Mouse (Mus musculus): ENCODE data around the gene Olfr1265. TPM values are rescaled to one million over a fixed set of nuclear protein-coding genes. Genes with fewer than 3 reads are reported as not detected.

Gene Olfr1265
- total RNA-seq (2023): not detected

DNA sequence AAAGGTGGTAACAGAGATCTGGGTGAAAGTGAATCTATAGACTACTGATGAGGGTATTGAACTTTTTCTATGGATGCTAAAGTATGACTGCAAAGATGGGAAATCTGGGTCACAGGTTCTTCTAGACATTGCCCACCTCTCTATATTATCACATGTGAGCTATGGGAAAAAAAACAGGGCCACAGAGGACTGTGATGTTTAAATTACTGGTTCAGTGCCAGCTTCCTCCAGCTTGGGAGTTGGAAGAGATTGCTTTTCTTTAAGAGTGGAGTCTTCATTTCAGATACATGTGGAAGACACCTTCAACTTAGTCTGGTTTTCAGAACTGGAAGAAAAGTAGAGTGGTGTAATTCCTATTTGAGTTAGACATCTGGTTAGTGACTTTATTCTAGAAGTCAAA lies at the start of gene Olfr1265:
Gene Olfr1265 (plus strand): TSS at position 301 of the 400 bp plus-strand sequence.

DNA sequence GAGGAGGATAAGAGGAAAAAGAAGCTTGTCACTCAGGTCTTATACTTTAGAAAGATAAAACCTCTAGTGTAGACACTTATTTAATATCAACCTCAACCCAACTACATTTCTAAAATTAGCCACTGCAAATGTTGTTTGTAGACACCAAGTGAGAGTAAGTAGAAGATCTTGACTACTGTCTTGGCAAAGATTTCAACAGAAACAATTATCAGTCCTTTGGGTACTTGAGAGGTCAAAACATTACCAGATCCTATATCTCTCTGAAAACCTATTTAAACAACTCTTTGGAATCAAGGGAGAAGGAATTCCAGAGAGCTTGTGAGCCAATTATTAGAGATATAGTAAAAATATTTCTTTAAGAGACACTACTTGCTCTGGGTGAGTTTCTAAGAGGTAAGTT lies 44.2 kb upstream of the Olfr1265 start, which contains the start of gene Olfr1261:
Gene Olfr1261 (plus strand): TSS at position 301 of the 400 bp plus-strand sequence.

DNA sequence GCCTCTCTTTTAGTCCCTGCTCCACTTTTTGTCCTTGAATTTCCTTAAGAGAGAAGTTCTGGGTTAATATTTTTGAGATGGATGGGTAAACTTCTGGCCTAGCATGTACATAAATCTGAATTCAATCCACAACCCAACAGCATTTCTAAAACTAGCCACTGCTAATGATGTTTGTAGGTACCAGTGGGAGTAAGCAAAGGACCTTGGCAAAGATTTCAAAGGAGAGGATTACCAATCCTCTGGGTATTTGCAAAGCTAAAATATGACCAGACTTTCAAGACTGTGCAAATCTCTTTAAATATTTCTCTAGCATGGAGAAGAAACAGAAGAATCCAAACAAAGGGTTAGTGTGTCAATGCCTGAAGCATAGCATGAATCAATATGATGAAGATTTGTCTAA lies 35.3 kb upstream of the Olfr1265 start, which contains the start of gene Olfr1262:
Gene Olfr1262 (plus strand): TSS at position 301 of the 400 bp plus-strand sequence.

DNA sequence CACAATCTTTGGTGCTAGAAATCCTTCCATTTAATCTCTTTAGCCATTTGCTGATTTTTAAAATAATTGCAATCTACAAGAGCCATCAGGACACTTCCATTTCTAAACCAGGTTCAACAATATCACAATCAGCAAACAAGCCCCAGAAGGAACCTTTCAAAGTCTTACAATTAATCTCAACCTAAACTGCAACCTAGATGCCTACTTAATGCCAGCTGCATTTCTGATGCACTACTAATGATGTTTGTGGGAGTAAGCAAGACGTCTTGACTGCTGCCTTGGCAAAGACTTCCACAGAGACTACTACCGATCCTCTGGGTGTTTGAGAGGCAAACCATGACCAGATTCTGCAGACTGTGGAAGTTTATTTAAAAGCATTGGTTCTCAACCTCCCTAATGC lies 23.3 kb upstream of the Olfr1265 start, which contains the start of gene Olfr1263:
Gene Olfr1263 (plus strand): TSS at position 301 of the 400 bp plus-strand sequence.

DNA sequence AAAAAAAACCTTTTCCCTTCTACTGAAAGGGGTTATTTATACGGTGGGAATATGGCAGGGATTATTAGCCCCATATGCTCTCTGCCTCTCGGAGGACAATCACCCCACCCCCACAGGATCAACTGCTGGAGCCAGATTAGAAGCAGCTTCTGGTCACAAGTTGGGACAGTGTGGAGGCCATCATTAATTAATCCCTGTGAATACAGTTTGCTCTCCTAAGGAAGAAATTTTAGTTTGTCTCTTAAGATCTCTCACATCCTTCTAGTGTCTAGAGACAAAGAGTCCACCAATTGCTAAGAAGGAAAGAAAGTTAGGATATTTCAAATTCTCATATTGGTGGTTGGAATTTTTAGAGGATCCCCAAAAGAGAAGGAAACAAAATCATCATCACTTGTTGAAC lies 9.7 kb upstream of the Olfr1265 start, which contains the start of gene Olfr1264:
Gene Olfr1264 (minus strand): TSS at position 101 of the 400 bp plus-strand sequence.

DNA sequence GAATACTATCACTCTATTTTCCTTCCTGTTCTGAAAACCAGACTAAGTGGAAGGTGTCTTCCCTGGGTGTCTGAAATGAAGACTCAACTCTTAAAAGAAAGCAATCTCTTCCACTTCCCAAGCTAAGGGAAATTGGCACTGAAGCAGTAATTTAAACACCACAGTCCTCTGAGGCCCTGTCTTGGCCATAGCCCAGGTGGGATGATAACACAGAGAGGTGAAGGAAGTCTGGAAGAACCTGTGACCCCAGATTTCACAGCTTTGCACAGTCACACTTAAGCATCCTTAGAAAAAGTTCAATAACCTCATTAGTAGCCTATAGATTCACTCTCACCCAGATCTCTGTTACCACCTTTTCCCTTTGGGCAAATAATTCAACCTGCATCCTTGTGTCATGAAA lies 28.4 kb downstream of the Olfr1265 start, which contains the start of gene Olfr140:
Gene Olfr140 (minus strand): TSS at position 101 of the 400 bp plus-strand sequence.

Other genes with a start within 250 kb of the Olfr1265 start
- gene Olfr1254, start 241.7 kb upstream of the Olfr1265 start, total RNA-seq (2023): not detected
- not detected for gene Olfr1255, start 223.3 kb upstream of the Olfr1265 start, total RNA-seq (2023)
- not detected for gene Olfr1256, start 193.8 kb upstream of the Olfr1265 start, total RNA-seq (2023)
- not detected for gene Olfr48, start 187.1 kb upstream of the Olfr1265 start, total RNA-seq (2023)
- gene Olfr1257, start 156.9 kb upstream of the Olfr1265 start, total RNA-seq (2023): not detected
- gene Olfr1258, start 108.0 kb upstream of the Olfr1265 start, total RNA-seq (2023): not detected
- gene Olfr1259, start 86.7 kb upstream of the Olfr1265 start, total RNA-seq (2023): not detected
- not detected for gene Olfr1260, start 61.0 kb upstream of the Olfr1265 start, total RNA-seq (2023)
- gene Olfr1261, start 44.1 kb upstream of the Olfr1265 start, total RNA-seq (2023): not detected
- gene Olfr1262, start 35.2 kb upstream of the Olfr1265 start, total RNA-seq (2023): not detected
- not detected for gene Olfr1263, start 23.2 kb upstream of the Olfr1265 start, total RNA-seq (2023)
- gene Olfr1264, start 9.8 kb upstream of the Olfr1265 start, total RNA-seq (2023): not detected
- not detected for gene Olfr140, start 28.3 kb downstream of the Olfr1265 start, total RNA-seq (2023)
- gene Olfr1269, start 86.1 kb downstream of the Olfr1265 start, total RNA-seq (2023): not detected
- gene Olfr32, start 107.0 kb downstream of the Olfr1265 start, total RNA-seq (2023): not detected
- not detected for gene Olfr1270, start 117.8 kb downstream of the Olfr1265 start, total RNA-seq (2023)
- gene Olfr1506, start 189.2 kb downstream of the Olfr1265 start, total RNA-seq (2023): 0.34 TPM
- gene Olfr142, start 222.3 kb downstream of the Olfr1265 start, total RNA-seq (2023): not detected
- not detected for gene Olfr1271, start 235.7 kb downstream of the Olfr1265 start, total RNA-seq (2023)